Mouse (Mus musculus): Measurements from ENCODE around the gene Rpn2. TPM values are rescaled to one million over a fixed set of nuclear protein-coding genes. Genes with fewer than 3 reads are reported as not detected.

Gene Rpn2
- polyA plus RNA-seq, 1 experiment: 141 TPM

DNA sequence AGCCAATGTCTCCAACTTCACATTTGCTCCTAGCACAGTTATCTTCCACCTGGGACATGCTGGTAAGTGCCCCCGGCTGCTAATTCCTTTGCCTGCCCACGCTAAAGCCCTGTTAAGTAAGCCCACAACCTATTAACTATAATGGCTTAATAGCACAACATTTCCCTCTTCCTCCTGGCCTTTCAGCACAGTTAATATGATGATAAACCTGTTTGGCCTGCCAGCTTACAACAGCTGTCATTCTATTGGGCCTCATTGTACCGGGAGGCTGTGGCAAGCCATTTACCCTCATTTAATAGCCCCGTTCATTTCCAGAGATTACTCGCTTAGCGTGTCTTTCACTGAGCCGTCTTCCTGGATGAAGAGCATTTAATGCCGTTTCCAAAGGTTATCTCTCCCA lies 41.3 kb downstream of the Rpn2 start:
- Histone ChIP-seq H3K36me3 (ENCODE audit: control insufficient read depth, insufficient read depth, low read length) (peaks cover 83% of the 10 kb centered on the region), H3K27me3 (ENCODE audit: control insufficient read depth, insufficient read depth, low read length) (no peaks in the 10 kb centered on the region), H3K27ac (ENCODE audit: insufficient read depth, low read depth, low read length) (no peak overlapping the region), H3K4me1 (ENCODE audit: control insufficient read depth, insufficient read depth, insufficient read length, low read length) (no peaks in the 10 kb centered on the region), H3K4me3 (ENCODE audit: low read depth, low read length) (no peak overlapping the region)
- 53% methylated on average over 8 of the region's 8 CpGs for WGBS
- TF ChIP-seq CTCF (IDR thresholded peaks at IDR 0.05; ENCODE audit: extremely low read depth, insufficient read length, insufficient replicate concordance, low read depth, low read length) (no peak), POLR2A (IDR thresholded peaks at IDR 0.05; ENCODE audit: low read depth, low read length) (no peak)

DNA sequence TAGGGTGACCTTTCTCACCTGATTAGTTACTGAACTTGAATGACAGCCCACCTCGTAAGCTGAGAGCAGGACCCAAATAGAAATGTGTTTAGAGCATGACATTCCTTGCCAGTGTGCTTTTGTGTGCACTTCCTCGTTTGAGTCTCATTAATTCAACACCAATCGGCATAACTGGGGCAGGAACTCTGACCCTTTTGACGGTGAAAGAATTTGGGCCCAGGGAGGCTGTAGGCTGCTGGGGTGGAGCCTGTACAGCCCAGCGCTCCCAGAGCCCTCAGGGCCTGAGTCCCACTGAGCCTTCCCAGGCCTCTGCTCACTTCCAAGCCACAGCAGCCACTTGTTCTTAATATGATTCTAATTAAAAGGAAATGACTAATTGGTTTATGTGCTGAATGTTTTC lies 42.1 kb downstream of the Rpn2 start:
- Histone ChIP-seq H3K4me3 (ENCODE audit: low read depth, low read length) (no peak overlapping the region), H3K27me3 (ENCODE audit: control insufficient read depth, insufficient read depth, low read length) (no peaks in the 10 kb centered on the region), H3K36me3 (ENCODE audit: control insufficient read depth, insufficient read depth, low read length) (peaks cover 80% of the 10 kb centered on the region), H3K4me1 (ENCODE audit: control insufficient read depth, insufficient read depth, insufficient read length, low read length) (no peaks in the 10 kb centered on the region), H3K27ac (ENCODE audit: insufficient read depth, low read depth, low read length) (no peak overlapping the region)
- 50% methylated on average over 5 of the region's 5 CpGs for WGBS
- TF ChIP-seq POLR2A (IDR thresholded peaks at IDR 0.05; ENCODE audit: low read depth, low read length): no peak
- TF ChIP-seq CTCF (IDR thresholded peaks at IDR 0.05; ENCODE audit: extremely low read depth, insufficient read length, insufficient replicate concordance, low read depth, low read length): no peak

DNA sequence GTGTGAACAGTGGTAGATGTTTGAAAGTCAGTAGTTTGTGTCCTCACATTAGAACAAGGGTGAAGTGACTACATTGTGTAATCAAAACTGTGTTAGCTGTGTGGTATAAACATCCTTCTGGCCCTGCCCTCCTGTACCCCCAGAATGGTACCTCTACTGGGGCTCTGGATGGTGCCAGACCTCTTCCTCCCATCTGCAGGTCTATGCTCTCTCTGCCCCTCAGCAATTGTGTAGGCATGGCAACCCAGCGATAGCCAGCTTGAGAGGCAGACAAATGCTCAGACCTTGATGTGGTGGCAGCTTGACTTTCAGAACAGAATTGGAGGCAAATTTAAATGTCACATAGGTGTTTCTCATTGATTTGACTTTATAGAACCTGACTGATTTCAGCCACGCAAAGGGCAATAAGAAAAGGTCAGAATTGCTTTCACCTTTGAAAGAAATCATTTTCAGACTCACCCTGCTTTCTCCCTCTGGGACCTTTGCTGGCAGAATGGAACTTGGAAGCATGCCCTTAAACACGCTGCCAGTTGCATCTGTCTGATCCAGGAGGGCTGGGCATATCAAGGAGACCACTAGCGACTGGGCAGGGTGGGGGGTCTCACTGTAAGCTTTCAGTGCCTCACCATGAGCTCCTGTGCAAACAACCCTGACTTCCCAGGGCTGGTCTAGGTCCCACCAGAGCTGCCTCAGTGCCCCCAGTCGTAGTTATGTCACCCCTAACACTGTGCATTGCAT lies 43.4 kb downstream of the Rpn2 start:
- H3K36me3 ChIP-seq (ENCODE audit: control insufficient read depth, insufficient read depth, low read length): peaks cover 77% of the 10 kb centered on the region
- H3K27me3 ChIP-seq (ENCODE audit: control insufficient read depth, insufficient read depth, low read length): no peaks in the 10 kb centered on the region
- TF ChIP-seq CTCF (IDR thresholded peaks at IDR 0.05; ENCODE audit: extremely low read depth, insufficient read length, insufficient replicate concordance, low read depth, low read length) (no peak), POLR2A (IDR thresholded peaks at IDR 0.05; ENCODE audit: low read depth, low read length) (no peak)
- no peak overlapping the region for H3K4me3 ChIP-seq (ENCODE audit: low read depth, low read length)
- H3K4me1 ChIP-seq (ENCODE audit: control insufficient read depth, insufficient read depth, insufficient read length, low read length): no peaks in the 10 kb centered on the region
- WGBS: 84% methylated on average over 5 of the region's 5 CpGs
- no peak overlapping the region for H3K27ac ChIP-seq (ENCODE audit: insufficient read depth, low read depth, low read length)

DNA sequence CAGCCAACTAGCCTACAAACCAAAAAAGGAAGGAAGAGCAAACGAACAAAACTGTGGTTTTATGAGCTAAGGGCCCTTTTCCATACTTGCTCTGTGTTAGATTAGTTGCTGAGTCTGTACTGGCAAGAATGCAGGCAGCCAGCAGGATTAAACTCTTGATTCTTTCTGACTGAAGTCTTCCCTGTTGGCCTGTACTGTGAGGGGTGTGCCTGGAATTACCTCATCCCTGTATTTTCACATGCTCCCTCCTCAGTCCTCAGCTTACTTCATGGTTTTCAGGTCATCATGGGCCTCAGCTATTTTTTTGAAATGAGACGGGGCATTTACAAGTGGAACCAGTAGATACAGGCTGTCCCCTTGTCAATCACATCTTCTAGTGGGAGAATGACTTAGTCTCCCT lies 46.4 kb downstream of the Rpn2 start:
- TF ChIP-seq CTCF (IDR thresholded peaks at IDR 0.05; ENCODE audit: extremely low read depth, insufficient read length, insufficient replicate concordance, low read depth, low read length) (no peak), POLR2A (IDR thresholded peaks at IDR 0.05; ENCODE audit: low read depth, low read length) (no peak)
- Histone ChIP-seq H3K4me3 (ENCODE audit: low read depth, low read length) (no peak overlapping the region), H3K27me3 (ENCODE audit: control insufficient read depth, insufficient read depth, low read length) (no peaks in the 10 kb centered on the region), H3K27ac (ENCODE audit: insufficient read depth, low read depth, low read length) (no peak overlapping the region), H3K4me1 (ENCODE audit: control insufficient read depth, insufficient read depth, insufficient read length, low read length) (no peaks in the 10 kb centered on the region), H3K36me3 (ENCODE audit: control insufficient read depth, insufficient read depth, low read length) (peaks cover 61% of the 10 kb centered on the region)
- 78% methylated on average over 2 of the region's 2 CpGs for WGBS

DNA sequence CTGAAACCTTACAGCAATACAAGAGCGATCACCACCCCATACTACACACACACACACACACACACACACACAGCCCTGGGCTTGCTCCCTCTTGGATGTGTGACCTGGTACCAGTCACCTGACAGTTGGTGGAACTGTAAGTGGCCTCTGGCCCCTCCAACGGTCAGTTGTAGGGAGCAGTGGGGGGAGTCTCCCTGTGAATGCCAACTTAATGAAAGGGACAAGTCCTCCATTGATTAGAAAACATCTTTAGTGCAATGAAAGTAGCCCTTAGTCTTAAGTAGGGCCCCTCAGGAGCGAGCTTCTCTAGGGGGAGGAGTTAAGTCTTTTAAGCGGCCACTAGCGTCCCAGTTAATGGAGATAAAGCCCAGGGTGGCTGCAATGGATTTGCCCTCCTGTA lies 49.3 kb downstream of the Rpn2 start:
- no peak overlapping the region for H3K27ac ChIP-seq (ENCODE audit: insufficient read depth, low read depth, low read length)
- H3K36me3 ChIP-seq (ENCODE audit: control insufficient read depth, insufficient read depth, low read length): peaks cover 35% of the 10 kb centered on the region
- H3K27me3 ChIP-seq (ENCODE audit: control insufficient read depth, insufficient read depth, low read length): no peaks in the 10 kb centered on the region
- H3K4me1 ChIP-seq (ENCODE audit: control insufficient read depth, insufficient read depth, insufficient read length, low read length): no peaks in the 10 kb centered on the region
- TF ChIP-seq POLR2A (IDR thresholded peaks at IDR 0.05; ENCODE audit: low read depth, low read length): no peak
- TF ChIP-seq CTCF (IDR thresholded peaks at IDR 0.05; ENCODE audit: extremely low read depth, insufficient read length, insufficient replicate concordance, low read depth, low read length): no peak
- WGBS: 79% methylated on average over 5 of the region's 5 CpGs
- no peak overlapping the region for H3K4me3 ChIP-seq (ENCODE audit: low read depth, low read length)

DNA sequence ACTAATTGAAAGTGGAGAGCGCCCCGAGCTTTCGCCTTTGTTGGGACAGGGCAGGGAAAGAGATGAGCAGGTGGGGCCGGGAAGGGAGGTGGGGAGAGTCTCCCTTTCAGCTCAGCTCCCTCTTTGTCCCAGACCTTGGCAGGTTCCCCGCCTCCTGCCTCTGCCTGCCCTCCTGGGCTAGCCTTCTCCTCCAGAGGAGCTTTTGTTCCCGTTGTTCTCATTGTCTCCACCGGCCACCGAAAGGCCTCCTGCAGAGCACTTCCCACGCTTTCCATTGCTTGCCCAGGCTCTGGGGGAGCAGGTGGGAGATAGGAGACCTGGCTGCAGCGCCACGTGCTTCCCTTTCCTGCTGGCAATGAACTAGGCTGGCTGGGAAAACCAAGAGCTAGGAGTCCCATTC lies 49.8 kb downstream of the Rpn2 start:
- TF ChIP-seq CTCF (IDR thresholded peaks at IDR 0.05; ENCODE audit: extremely low read depth, insufficient read length, insufficient replicate concordance, low read depth, low read length) (no peak), POLR2A (IDR thresholded peaks at IDR 0.05; ENCODE audit: low read depth, low read length) (no peak)
- H3K36me3 ChIP-seq (ENCODE audit: control insufficient read depth, insufficient read depth, low read length): peaks cover 34% of the 10 kb centered on the region
- WGBS: 73% methylated on average over 11 of the region's 11 CpGs
- H3K4me3 ChIP-seq (ENCODE audit: low read depth, low read length): no peak overlapping the region
- H3K27me3 ChIP-seq (ENCODE audit: control insufficient read depth, insufficient read depth, low read length): no peaks in the 10 kb centered on the region
- no peaks in the 10 kb centered on the region for H3K4me1 ChIP-seq (ENCODE audit: control insufficient read depth, insufficient read depth, insufficient read length, low read length)
- no peak overlapping the region for H3K27ac ChIP-seq (ENCODE audit: insufficient read depth, low read depth, low read length)

DNA sequence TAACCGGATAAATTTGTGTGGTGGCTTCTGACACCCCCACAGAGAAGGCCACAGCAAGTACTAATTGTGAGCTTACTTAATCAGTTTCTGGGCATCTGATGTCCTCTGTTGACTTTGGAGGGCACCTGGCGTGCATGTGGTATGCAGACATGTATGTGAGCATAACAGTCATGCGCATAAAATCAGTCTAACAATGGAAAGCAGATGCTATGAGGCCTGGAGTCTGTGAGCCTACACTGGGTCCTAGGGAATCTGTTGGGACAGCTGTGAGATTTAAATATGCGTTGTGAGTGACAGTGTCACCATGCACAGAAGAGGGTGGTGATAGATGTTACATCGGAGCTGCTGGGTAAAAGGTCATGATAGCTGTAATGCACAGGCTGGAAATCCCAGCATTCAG lies 53.2 kb downstream of the Rpn2 start:
- 79% methylated on average over 5 of the region's 5 CpGs for WGBS
- no peak overlapping the region for H3K4me3 ChIP-seq (ENCODE audit: low read depth, low read length)
- no peak for TF ChIP-seq CTCF (IDR thresholded peaks at IDR 0.05; ENCODE audit: extremely low read depth, insufficient read length, insufficient replicate concordance, low read depth, low read length)
- no peak for TF ChIP-seq POLR2A (IDR thresholded peaks at IDR 0.05; ENCODE audit: low read depth, low read length)
- H3K4me1 ChIP-seq (ENCODE audit: control insufficient read depth, insufficient read depth, insufficient read length, low read length): no peaks in the 10 kb centered on the region
- peaks cover 7% of the 10 kb centered on the region for H3K36me3 ChIP-seq (ENCODE audit: control insufficient read depth, insufficient read depth, low read length)
- no peaks in the 10 kb centered on the region for H3K27me3 ChIP-seq (ENCODE audit: control insufficient read depth, insufficient read depth, low read length)
- no peak overlapping the region for H3K27ac ChIP-seq (ENCODE audit: insufficient read depth, low read depth, low read length)
